Mouse (Mus musculus) mammary gland, adult 2 months (tissue): ENCODE results near the gene Cd6. TPM values are rescaled to one million over a fixed set of nuclear protein-coding genes. Genes with fewer than 3 reads are reported as not detected.

Source experiments
- polyA plus RNA-seq: library from polyadenylated mRNA; depleted of rRNA; stranded (reverse); fragments of >200 nt; gene quantifications from 2 replicates; pipeline ENCODE4 v1.2.3, GENCODE M21; 2012; ENCODE audit warnings: low replicate concordance; rRNA removed

The Cd6 gene
- polyA plus RNA-seq, result 28.7 and 46.6 TPM in 2 replicates

DNA sequence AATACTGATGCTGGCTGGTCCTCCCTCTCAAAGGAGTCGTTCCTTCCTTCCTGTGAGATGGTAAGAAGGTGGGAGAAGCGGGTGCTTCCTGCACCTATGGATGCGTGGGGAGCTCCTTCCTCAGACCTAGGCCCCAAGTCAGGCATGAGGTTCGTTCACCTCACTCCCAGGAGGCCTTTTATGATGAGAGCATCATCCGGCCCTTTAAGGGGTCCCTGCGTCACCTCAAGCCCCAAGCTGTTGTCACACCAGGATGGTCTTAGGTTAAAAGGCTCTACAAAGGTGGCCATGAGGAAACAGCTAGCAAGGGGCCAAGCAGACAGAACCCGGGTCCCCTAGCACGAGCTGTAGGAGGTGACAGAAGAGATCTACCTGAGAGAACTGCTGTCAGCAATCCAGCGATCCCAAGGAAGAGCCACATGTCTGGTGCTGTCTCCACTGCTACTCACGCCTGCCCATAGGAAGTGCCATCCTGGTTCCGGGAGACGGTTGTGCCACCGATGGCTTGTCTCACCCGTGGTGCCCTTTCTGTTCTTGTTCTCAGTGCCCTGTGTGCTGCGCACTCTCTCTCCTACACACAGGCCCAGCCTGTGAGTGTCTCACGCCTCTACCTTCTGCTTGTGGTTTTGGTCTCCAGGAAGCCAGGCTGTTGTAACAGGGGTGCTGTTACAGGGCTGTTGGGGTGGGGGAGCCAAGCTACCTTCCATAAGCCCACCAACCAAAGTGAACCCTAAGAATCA lies at the start of gene Cd6:
Gene Cd6 (minus strand): TSS at position 623 of the 740 bp plus-strand sequence.

DNA sequence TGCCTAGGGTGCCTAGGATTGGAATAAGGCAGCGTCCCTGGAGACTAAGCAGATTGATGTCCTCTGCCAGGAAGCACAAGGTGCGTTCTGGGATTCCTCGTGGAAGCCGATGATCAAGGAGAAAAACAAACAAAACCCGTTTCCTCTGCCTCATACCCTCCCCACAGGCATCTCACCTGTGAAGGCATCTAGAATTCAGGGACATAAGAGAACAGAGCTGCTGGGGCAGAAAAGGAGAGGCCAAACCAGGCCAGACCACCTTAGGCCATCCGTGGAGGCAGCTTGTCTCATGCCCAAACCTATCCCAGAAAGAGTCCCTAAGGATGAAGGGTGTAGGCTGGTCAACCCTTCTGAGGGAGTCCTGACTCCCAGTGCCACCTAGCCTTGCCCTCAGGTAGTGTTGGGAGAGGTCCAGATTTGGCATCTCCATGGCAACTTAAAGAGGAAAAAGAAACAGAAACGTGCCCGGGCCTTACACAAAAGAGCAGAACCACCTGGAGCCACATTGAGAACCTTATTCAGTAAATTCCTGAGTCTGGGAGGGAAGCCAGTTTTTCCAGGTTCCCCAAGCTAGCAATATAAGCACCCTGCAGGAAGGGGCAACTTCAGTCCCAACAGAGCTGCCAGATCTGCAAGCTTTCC lies 40.1 kb upstream of the Cd6 start, which contains the start of gene Tmem132a:
Gene Tmem132a (minus strand): TSS at position 55 of the 642 bp plus-strand sequence.

DNA sequence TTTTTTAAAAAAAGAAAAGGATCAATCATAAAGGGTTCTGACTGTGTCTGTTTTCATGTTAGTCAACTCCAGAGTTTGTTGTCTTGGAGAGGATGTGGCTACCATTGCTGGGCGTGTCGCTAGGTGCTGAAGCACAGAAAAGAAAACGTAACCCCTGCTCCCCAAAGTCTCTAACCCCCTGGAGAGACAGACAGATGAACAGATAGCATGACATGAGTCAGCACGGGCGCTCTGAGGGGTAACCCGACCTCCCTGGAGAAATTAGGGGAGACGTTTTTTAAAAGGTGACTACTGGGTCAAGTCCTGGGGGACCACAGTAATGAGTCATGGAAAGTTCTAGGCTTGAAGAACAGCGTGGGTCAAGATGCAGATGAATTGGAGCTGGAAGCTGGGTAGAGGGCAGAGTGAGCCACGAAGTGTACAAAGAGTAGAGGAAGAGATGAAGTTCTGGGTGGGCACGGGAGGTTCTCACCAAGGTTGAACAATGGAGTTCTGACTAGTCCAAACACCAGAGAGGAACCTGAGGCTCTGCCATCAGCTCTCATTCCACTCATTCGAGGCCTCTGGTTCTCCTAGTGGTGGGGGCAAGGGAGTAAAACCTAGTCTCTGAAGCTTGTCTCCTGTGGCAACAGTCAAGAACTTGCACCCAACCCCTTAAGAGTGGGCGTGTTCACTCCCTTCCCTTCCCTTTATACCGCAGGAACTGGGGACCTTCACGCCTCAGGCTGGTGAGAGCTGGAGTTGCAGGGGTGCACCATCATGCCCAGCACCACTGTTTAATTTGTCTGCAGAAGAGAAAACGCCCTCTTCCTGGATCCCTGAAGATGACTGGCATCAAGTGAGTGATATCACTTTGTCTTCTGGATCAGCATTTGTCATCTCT lies 9.4 kb upstream of the Cd6 start, which contains the start of gene Slc15a3:
Gene Slc15a3 (plus strand): TSS at position 718 of the 883 bp plus-strand sequence.

Other genes with a start within 250 kb of the Cd6 start
- 85.3 and 152 TPM in 2 replicates for gene Ddb1, start 224.7 kb downstream of the Cd6 start, polyA plus RNA-seq
- 12.8 and 15.2 TPM in 2 replicates for gene Tkfc, start 224.4 kb downstream of the Cd6 start, polyA plus RNA-seq
- 0.14 and 0.24 TPM in 2 replicates for gene Vwce, start 195.8 kb downstream of the Cd6 start, polyA plus RNA-seq
- gene Pga5, start 152.0 kb downstream of the Cd6 start, polyA plus RNA-seq, result not detected in 2 replicates
- 32.3 and 38.6 TPM in 2 replicates for gene Vps37c, start 141.3 kb downstream of the Cd6 start, polyA plus RNA-seq
- 23.5 and 40.4 TPM in 2 replicates for gene Cd5, start 91.1 kb downstream of the Cd6 start, polyA plus RNA-seq
- gene Slc15a3, start 9.7 kb upstream of the Cd6 start, polyA plus RNA-seq, result 15.3 and 24.6 TPM in 2 replicates
- 21.3 and 34.9 TPM in 2 replicates for gene Tmem132a, start 39.9 kb upstream of the Cd6 start, polyA plus RNA-seq
- gene Tmem109, start 51.9 kb upstream of the Cd6 start, polyA plus RNA-seq, result 153 and 263 TPM in 2 replicates
- gene Prpf19, start 65.2 kb upstream of the Cd6 start, polyA plus RNA-seq, result 222 and 340 TPM in 2 replicates
- 0.10 and 0.12 TPM in 2 replicates for gene Zp1, start 90.6 kb upstream of the Cd6 start, polyA plus RNA-seq
- 1.4 and 4.2 TPM in 2 replicates for gene Ptgdr2, start 107.1 kb upstream of the Cd6 start, polyA plus RNA-seq
- gene Ccdc86, start 119.2 kb upstream of the Cd6 start, polyA plus RNA-seq, result 7.2 and 9.0 TPM in 2 replicates
- gene Ms4a10, start 144.6 kb upstream of the Cd6 start, polyA plus RNA-seq, result not detected in 2 replicates
- 0.36 TPM in 1 of 2 replicates, not detected in the other for gene Ms4a15, start 163.2 kb upstream of the Cd6 start, polyA plus RNA-seq
- gene Ms4a18, start 188.0 kb upstream of the Cd6 start, polyA plus RNA-seq, result not detected in 2 replicates